Mouse (Mus musculus): Measurements from ENCODE around the gene Gprc5c. TPM values are rescaled to one million over a fixed set of nuclear protein-coding genes. Genes with fewer than 3 reads are reported as not detected.

Gene Gprc5c
- polyA plus RNA-seq, 1 experiment from 2014 or later, result 17.7 TPM

GRCm38 (mm10) chr11:114858641-114859040 lies 7.7 kb downstream of the Gprc5c start:
- DNase-seq (ENCODE audit: low spot score) (no peak), ATAC-seq (ENCODE audit: low FRiP score) (no peak)
- WGBS, result 96% methylated on average over 2 of the region's 2 CpGs
- Histone ChIP-seq H3K4me1 (replicated peaks; ENCODE audit: control insufficient read depth, insufficient read depth, low read length) (no peaks in the 10 kb centered on the region), H3K4me3 (ENCODE audit: low read depth, low read length) (no peak overlapping the region), H3K4me2 (replicated peaks; ENCODE audit: low read depth, low read length) (no peak overlapping the region), H3K9me3 (ENCODE audit: control insufficient read depth, low read length) (no peaks in the 10 kb centered on the region), H3K27ac (ENCODE audit: low read depth, low read length) (no peak overlapping the region), H3K36me3 (ENCODE audit: control insufficient read depth, insufficient read depth, low read length) (no peaks in the 10 kb centered on the region), H3K9ac (ENCODE audit: low read depth, low read length) (no peak overlapping the region), H3K27me3 (ENCODE audit: control insufficient read depth, insufficient read depth, low read length) (peaks cover 2% of the 10 kb centered on the region)

GRCm38 (mm10) chr11:114861057-114861456 lies 10.1 kb downstream of the Gprc5c start:
- H3K4me1 ChIP-seq (replicated peaks; ENCODE audit: control insufficient read depth, insufficient read depth, low read length), result no peaks in the 10 kb centered on the region
- no peak overlapping the region for H3K27ac ChIP-seq (ENCODE audit: low read depth, low read length)
- no peaks in the 10 kb centered on the region for H3K9me3 ChIP-seq (ENCODE audit: control insufficient read depth, low read length)
- H3K9ac ChIP-seq (ENCODE audit: low read depth, low read length), result no peak overlapping the region
- no peaks in the 10 kb centered on the region for H3K36me3 ChIP-seq (ENCODE audit: control insufficient read depth, insufficient read depth, low read length)
- DNase-seq (ENCODE audit: low spot score) (no peak), ATAC-seq (ENCODE audit: low FRiP score) (no peak)
- H3K4me3 ChIP-seq (ENCODE audit: low read depth, low read length), result no peak overlapping the region
- H3K4me2 ChIP-seq (replicated peaks; ENCODE audit: low read depth, low read length), result no peak overlapping the region
- WGBS, result 84% methylated on average over 2 of the region's 2 CpGs
- H3K27me3 ChIP-seq (ENCODE audit: control insufficient read depth, insufficient read depth, low read length), result no peaks in the 10 kb centered on the region

DNA sequence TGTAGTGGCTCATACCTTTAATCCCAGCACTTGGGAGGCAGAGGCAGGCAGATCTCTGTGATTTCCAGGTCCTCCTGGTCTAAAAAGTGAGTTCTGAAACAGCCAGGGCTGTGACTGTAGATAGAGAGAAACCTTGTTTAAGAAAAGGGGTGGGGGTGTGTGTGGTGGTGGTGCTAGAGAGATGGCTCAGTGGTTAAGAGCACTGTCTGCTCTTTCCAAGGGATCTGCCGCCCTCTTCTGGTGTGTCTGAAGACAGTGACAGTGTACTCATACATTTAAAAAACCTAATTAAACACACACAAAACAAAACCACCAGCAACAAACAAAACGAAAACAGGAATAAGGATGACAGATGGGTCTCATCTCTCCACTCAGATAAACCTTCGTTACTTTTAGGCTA lies 11.7 kb downstream of the Gprc5c start:
- Histone ChIP-seq H3K27ac (ENCODE audit: low read depth, low read length) (no peak overlapping the region), H3K9ac (ENCODE audit: low read depth, low read length) (no peak overlapping the region), H3K4me3 (ENCODE audit: low read depth, low read length) (no peak overlapping the region), H3K27me3 (ENCODE audit: control insufficient read depth, insufficient read depth, low read length) (no peaks in the 10 kb centered on the region), H3K4me2 (replicated peaks; ENCODE audit: low read depth, low read length) (no peak overlapping the region), H3K36me3 (ENCODE audit: control insufficient read depth, insufficient read depth, low read length) (no peaks in the 10 kb centered on the region), H3K4me1 (replicated peaks; ENCODE audit: control insufficient read depth, insufficient read depth, low read length) (no peaks in the 10 kb centered on the region), H3K9me3 (ENCODE audit: control insufficient read depth, low read length) (no peaks in the 10 kb centered on the region)
- DNase-seq (ENCODE audit: low spot score) (no peak), ATAC-seq (ENCODE audit: low FRiP score) (no peak)
- 88% methylated on average over 3 of the region's 3 CpGs for WGBS

- Histone ChIP-seq H3K9ac (ENCODE audit: low read depth, low read length) (no peak overlapping the region), H3K27ac (ENCODE audit: low read depth, low read length) (no peak overlapping the region), H3K4me3 (ENCODE audit: low read depth, low read length) (no peak overlapping the region), H3K36me3 (ENCODE audit: control insufficient read depth, insufficient read depth, low read length) (no peaks in the 10 kb centered on the region), H3K9me3 (ENCODE audit: control insufficient read depth, low read length) (no peaks in the 10 kb centered on the region), H3K27me3 (ENCODE audit: control insufficient read depth, insufficient read depth, low read length) (no peaks in the 10 kb centered on the region), H3K4me1 (replicated peaks; ENCODE audit: control insufficient read depth, insufficient read depth, low read length) (no peaks in the 10 kb centered on the region), H3K4me2 (replicated peaks; ENCODE audit: low read depth, low read length) (no peak overlapping the region)
- ATAC-seq (ENCODE audit: low FRiP score) (no peak), DNase-seq (ENCODE audit: low spot score) (no peak)
- WGBS, result 93% methylated on average over 21 of the region's 21 CpGs
Measured at GRCm38 (mm10) chr11:114863918-114864420, 13.0 kb downstream of the Gprc5c start.

DNA sequence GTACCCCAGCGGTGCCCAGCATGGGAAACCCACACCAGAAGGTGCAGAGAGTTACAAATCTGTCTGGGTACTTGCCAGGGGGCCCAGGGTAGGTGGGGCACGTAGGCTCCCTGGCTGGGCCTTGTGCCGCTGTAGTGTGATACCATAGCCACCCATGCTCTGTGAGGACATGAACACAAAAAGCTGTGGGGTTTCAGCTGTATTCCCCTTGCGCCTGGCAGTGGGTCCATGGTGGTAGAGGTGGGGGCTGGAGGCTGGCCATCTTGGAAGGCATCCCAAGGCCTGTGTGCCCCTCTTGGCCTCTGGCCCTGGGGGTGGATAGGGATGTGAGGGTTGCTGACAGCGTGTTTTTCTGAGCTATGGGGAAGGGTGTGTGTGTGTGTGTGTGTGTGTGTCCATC lies 15.0 kb downstream of the Gprc5c start:
- H3K9ac ChIP-seq (ENCODE audit: low read depth, low read length), result no peak overlapping the region
- no peaks in the 10 kb centered on the region for H3K36me3 ChIP-seq (ENCODE audit: control insufficient read depth, insufficient read depth, low read length)
- no peak overlapping the region for H3K4me3 ChIP-seq (ENCODE audit: low read depth, low read length)
- H3K27me3 ChIP-seq (ENCODE audit: control insufficient read depth, insufficient read depth, low read length), result no peaks in the 10 kb centered on the region
- ATAC-seq (ENCODE audit: low FRiP score) (no peak), DNase-seq (ENCODE audit: low spot score) (no peak)
- 73% methylated on average over 5 of the region's 5 CpGs for WGBS
- no peaks in the 10 kb centered on the region for H3K4me1 ChIP-seq (replicated peaks; ENCODE audit: control insufficient read depth, insufficient read depth, low read length)
- H3K27ac ChIP-seq (ENCODE audit: low read depth, low read length), result no peak overlapping the region
- no peak overlapping the region for H3K4me2 ChIP-seq (replicated peaks; ENCODE audit: low read depth, low read length)
- no peaks in the 10 kb centered on the region for H3K9me3 ChIP-seq (ENCODE audit: control insufficient read depth, low read length)

- Histone ChIP-seq H3K27me3 (ENCODE audit: control insufficient read depth, insufficient read depth, low read length) (no peaks in the 10 kb centered on the region), H3K4me3 (ENCODE audit: low read depth, low read length) (no peak overlapping the region), H3K36me3 (ENCODE audit: control insufficient read depth, insufficient read depth, low read length) (no peaks in the 10 kb centered on the region), H3K9me3 (ENCODE audit: control insufficient read depth, low read length) (no peaks in the 10 kb centered on the region), H3K27ac (ENCODE audit: low read depth, low read length) (no peak overlapping the region), H3K4me2 (replicated peaks; ENCODE audit: low read depth, low read length) (no peak overlapping the region), H3K4me1 (replicated peaks; ENCODE audit: control insufficient read depth, insufficient read depth, low read length) (no peaks in the 10 kb centered on the region), H3K9ac (ENCODE audit: low read depth, low read length) (no peak overlapping the region)
- DNase-seq (ENCODE audit: low spot score), result no peak
- ATAC-seq (ENCODE audit: low FRiP score), result no peak
- WGBS, result 49% methylated on average over 10 of the region's 10 CpGs
Measured at GRCm38 (mm10) chr11:114866486-114867360, 15.8 kb downstream of the Gprc5c start.

DNA sequence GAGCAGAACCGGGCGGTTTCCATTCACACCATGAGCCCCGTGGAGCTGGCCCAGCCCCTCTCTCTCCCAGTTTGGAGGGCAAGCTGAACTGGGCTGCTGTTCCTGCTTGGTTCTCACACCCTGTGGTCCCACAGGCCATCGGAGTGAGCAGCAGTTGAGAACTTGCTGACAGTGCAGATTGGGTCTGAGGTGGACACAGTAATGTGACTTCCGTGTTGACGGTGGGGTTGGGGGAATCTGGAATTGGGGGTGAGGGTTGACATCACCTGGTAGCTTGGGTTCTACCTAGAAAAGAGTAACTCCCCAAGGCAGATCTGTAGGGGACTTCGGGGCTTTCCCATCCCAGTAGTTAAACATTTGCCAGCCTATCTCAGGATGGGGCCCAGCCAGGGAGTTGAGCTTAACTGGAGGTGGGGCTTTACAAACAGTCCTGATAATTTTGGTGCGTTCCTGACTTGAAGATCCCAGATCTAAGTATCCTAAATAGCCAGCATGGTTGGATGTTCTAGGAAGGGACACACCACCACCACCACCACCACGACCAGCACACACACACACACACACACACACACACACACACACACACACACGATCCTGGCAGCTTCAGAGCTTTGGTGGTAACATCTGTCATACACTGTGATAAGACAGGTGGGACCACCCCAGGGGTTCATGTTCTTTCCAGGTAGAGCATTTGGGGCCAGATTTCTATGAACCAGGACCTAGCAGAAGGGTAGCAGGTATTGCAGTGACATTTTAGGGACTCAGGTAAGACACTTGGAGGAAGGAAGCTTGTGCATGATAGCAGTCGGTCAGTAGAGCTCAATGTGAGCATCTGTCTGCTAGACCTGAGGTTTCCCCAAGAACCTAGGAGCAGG lies 16.6 kb downstream of the Gprc5c start:
- Histone ChIP-seq H3K36me3 (ENCODE audit: control insufficient read depth, insufficient read depth, low read length) (no peaks in the 10 kb centered on the region), H3K4me3 (ENCODE audit: low read depth, low read length) (no peak overlapping the region), H3K4me1 (replicated peaks; ENCODE audit: control insufficient read depth, insufficient read depth, low read length) (peaks cover 3% of the 10 kb centered on the region; the same call in 1 of the 2 replicates), H3K9ac (ENCODE audit: low read depth, low read length) (no peak overlapping the region), H3K27ac (ENCODE audit: low read depth, low read length) (no peak overlapping the region), H3K4me2 (replicated peaks; ENCODE audit: low read depth, low read length) (no peak overlapping the region), H3K27me3 (ENCODE audit: control insufficient read depth, insufficient read depth, low read length) (no peaks in the 10 kb centered on the region), H3K9me3 (ENCODE audit: control insufficient read depth, low read length) (no peaks in the 10 kb centered on the region)
- 60% methylated on average over 10 of the region's 11 CpGs for WGBS
- no peak for DNase-seq (ENCODE audit: low spot score)
- ATAC-seq (ENCODE audit: low FRiP score), result no peak

DNA sequence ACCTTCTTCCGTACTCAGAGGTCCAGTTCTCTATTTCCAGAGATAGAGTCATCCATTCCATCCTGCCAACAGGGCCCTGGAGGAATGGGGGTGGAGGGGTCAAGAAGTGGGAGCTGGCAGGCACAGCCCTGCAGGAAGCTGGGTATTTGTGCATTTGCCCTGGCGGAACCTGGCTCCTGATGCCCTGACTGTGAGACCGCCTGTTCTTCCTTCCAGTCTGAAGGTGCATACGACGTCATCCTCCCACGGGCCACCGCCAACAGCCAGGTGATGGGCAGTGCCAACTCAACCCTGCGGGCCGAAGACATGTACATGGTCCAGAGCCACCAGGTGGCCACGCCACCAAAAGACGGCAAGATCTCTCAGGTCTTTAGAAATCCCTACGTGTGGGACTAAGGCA lies 17.3 kb downstream of the Gprc5c start:
- H3K27me3 ChIP-seq (ENCODE audit: control insufficient read depth, insufficient read depth, low read length), result no peaks in the 10 kb centered on the region
- no peaks in the 10 kb centered on the region for H3K36me3 ChIP-seq (ENCODE audit: control insufficient read depth, insufficient read depth, low read length)
- no peak overlapping the region for H3K9ac ChIP-seq (ENCODE audit: low read depth, low read length)
- no peak overlapping the region for H3K4me3 ChIP-seq (ENCODE audit: low read depth, low read length)
- ATAC-seq (ENCODE audit: low FRiP score) (no peak), DNase-seq (ENCODE audit: low spot score) (no peak)
- H3K27ac ChIP-seq (ENCODE audit: low read depth, low read length), result no peak overlapping the region
- 95% methylated on average over 12 of the region's 12 CpGs for WGBS
- H3K9me3 ChIP-seq (ENCODE audit: control insufficient read depth, low read length), result no peaks in the 10 kb centered on the region
- no peak overlapping the region for H3K4me2 ChIP-seq (replicated peaks; ENCODE audit: low read depth, low read length)
- H3K4me1 ChIP-seq (replicated peaks; ENCODE audit: control insufficient read depth, insufficient read depth, low read length), result peaks cover 10% of the 10 kb centered on the region

All from hindbrain, embryonic 11.5 days (tissue).